Mouse (Mus musculus) E14TG2a.4 (cell line): ENCODE measurements at regions not wholly inside any gene's neighbourhood (a gene's known extent, or its start where the extent isn't known, plus 50 kb on each side); places are given as distances from the start of the nearest gene placed in this dataset.
"Not testable (repeated sequence)": the region's sequence is repeated elsewhere in the genome, so short reads cannot be mapped to it uniquely, and the experiment has no call there.

Source experiments
- H3K27me3 ChIP-seq: 2 replicates; pipeline ENCODE4 v1.6.1; 2014; ENCODE audit warnings: low read length, control low read depth; ENCODE audit not compliant: insufficient read depth
- H3K36me3 ChIP-seq: 2 replicates; pipeline ENCODE4 v1.6.1; 2014; ENCODE audit warnings: low read length, control low read depth; ENCODE audit not compliant: insufficient read depth
- H3K4me1 ChIP-seq: replicated peaks from 2 replicates; pipeline ENCODE4 v1.6.1; 2014; ENCODE audit warnings: low read depth, low read length, control low read depth
- H3K4me3 ChIP-seq: replicated peaks from 2 replicates; pipeline ENCODE4 v1.5.1; 2014; ENCODE audit warnings: mild to moderate bottlenecking, low read length
- H3K9me3 ChIP-seq: 2 replicates; pipeline ENCODE4 v1.6.1; 2014; ENCODE audit warnings: low read length, control low read depth
- CTCF ChIP-seq: conservative IDR thresholded peaks from 2 replicates; pipeline ENCODE4 v1.5.1; 2014; ENCODE audit warnings: low read length
- NANOG ChIP-seq: IDR thresholded peaks from 2 replicates; pipeline ENCODE4 v1.6.1; 2014; ENCODE audit warnings: borderline replicate concordance, low read length, mixed read lengths
- POU5F1 ChIP-seq: IDR thresholded peaks from 2 replicates; pipeline ENCODE4 v1.6.1; 2014; ENCODE audit warnings: low read length, borderline replicate concordance

- Histone ChIP-seq H3K27me3 (no peaks in the 10 kb centered on the region), H3K36me3 (no peaks in the 10 kb centered on the region), H3K4me3 (no peak overlapping the region), H3K4me1 (no peaks in the 10 kb centered on the region), H3K9me3 (peaks cover 11% of the 10 kb centered on the region; the same call in 1 of the 2 replicates)
- TF ChIP-seq NANOG = no peak
- no peak for TF ChIP-seq CTCF
- TF ChIP-seq POU5F1 = no peak
Observed at GRCm38 (mm10) chr8:109310670-109311386, 183.0 kb upstream of the Pmfbp1 start.

GRCm38 (mm10) chr8:109311484-109312210, 182.2 kb upstream of the Pmfbp1 start:
- Histone ChIP-seq H3K4me1 (no peaks in the 10 kb centered on the region), H3K9me3 (peaks cover 11% of the 10 kb centered on the region; the same call in 1 of the 2 replicates), H3K36me3 (no peaks in the 10 kb centered on the region), H3K27me3 (no peaks in the 10 kb centered on the region), H3K4me3 (no peak overlapping the region)
- TF ChIP-seq CTCF (no peak), POU5F1 (no peak), NANOG (no peak)

- no peaks in the 10 kb centered on the region for H3K4me1 ChIP-seq
- no peak for TF ChIP-seq CTCF
- no peak for TF ChIP-seq NANOG
- TF ChIP-seq POU5F1 = no peak
- H3K9me3 ChIP-seq = peaks cover 11% of the 10 kb centered on the region; the same call in 1 of the 2 replicates
- H3K4me3 ChIP-seq = no peak overlapping the region
- H3K36me3 ChIP-seq = no peaks in the 10 kb centered on the region
- no peaks in the 10 kb centered on the region for H3K27me3 ChIP-seq
Observed at GRCm38 (mm10) chr8:109312731-109313130, 181.1 kb upstream of the Pmfbp1 start.

- Histone ChIP-seq H3K4me1 (no peaks in the 10 kb centered on the region), H3K4me3 (no peak overlapping the region), H3K36me3 (no peaks in the 10 kb centered on the region), H3K9me3 (no peaks in the 10 kb centered on the region), H3K27me3 (no peaks in the 10 kb centered on the region)
- TF ChIP-seq NANOG = no peak
- no peak for TF ChIP-seq CTCF
- no peak for TF ChIP-seq POU5F1
Observed at GRCm38 (mm10) chr8:109320955-109321354, 172.9 kb upstream of the Pmfbp1 start.

GRCm38 (mm10) chr8:109323351-109323750, 170.5 kb upstream of the Pmfbp1 start:
- H3K4me1 ChIP-seq = no peaks in the 10 kb centered on the region
- no peaks in the 10 kb centered on the region for H3K9me3 ChIP-seq
- H3K27me3 ChIP-seq = no peaks in the 10 kb centered on the region
- H3K36me3 ChIP-seq = no peaks in the 10 kb centered on the region
- TF ChIP-seq CTCF = no peak
- TF ChIP-seq POU5F1 = no peak
- TF ChIP-seq NANOG = no peak
- H3K4me3 ChIP-seq = no peak overlapping the region

GRCm38 (mm10) chr8:109324241-109324640, 169.6 kb upstream of the Pmfbp1 start:
- Histone ChIP-seq H3K9me3 (no peaks in the 10 kb centered on the region), H3K4me1 (no peaks in the 10 kb centered on the region), H3K4me3 (no peak overlapping the region), H3K27me3 (no peaks in the 10 kb centered on the region), H3K36me3 (no peaks in the 10 kb centered on the region)
- TF ChIP-seq CTCF = no peak
- TF ChIP-seq POU5F1 = no peak
- TF ChIP-seq NANOG = no peak

GRCm38 (mm10) chr8:109336203-109336602, 157.6 kb upstream of the Pmfbp1 start:
- Histone ChIP-seq H3K4me3 (no peak overlapping the region), H3K4me1 (no peaks in the 10 kb centered on the region), H3K27me3 (peaks cover 1% of the 10 kb centered on the region), H3K9me3 (no peaks in the 10 kb centered on the region), H3K36me3 (no peaks in the 10 kb centered on the region)
- no peak for TF ChIP-seq NANOG
- TF ChIP-seq POU5F1 = no peak
- TF ChIP-seq CTCF = no peak

- no peak overlapping the region for H3K4me3 ChIP-seq
- TF ChIP-seq CTCF (no peak), NANOG (no peak), POU5F1 (no peak)
- H3K27me3 ChIP-seq = peaks cover 13% of the 10 kb centered on the region
- H3K36me3 ChIP-seq = no peaks in the 10 kb centered on the region
- no peaks in the 10 kb centered on the region for H3K4me1 ChIP-seq
- no peaks in the 10 kb centered on the region for H3K9me3 ChIP-seq
Observed at GRCm38 (mm10) chr8:109338220-109338835, 155.5 kb upstream of the Pmfbp1 start.

GRCm38 (mm10) chr8:109340647-109341046, 153.2 kb upstream of the Pmfbp1 start:
- Histone ChIP-seq H3K27me3 (peaks cover 13% of the 10 kb centered on the region), H3K4me3 (peak overlapping the region; percentile 61)
- H3K9me3 ChIP-seq, H3K4me1 ChIP-seq, H3K36me3 ChIP-seq: not testable (repeated sequence)
